Mouse (Mus musculus): ENCODE measurements around the gene Enox1. TPM values are rescaled to one million over a fixed set of nuclear protein-coding genes. Genes with fewer than 3 reads are reported as not detected.

The Enox1 gene
- polyA plus RNA-seq, 1 experiment from 2014 or later: 2.5 TPM

DNA sequence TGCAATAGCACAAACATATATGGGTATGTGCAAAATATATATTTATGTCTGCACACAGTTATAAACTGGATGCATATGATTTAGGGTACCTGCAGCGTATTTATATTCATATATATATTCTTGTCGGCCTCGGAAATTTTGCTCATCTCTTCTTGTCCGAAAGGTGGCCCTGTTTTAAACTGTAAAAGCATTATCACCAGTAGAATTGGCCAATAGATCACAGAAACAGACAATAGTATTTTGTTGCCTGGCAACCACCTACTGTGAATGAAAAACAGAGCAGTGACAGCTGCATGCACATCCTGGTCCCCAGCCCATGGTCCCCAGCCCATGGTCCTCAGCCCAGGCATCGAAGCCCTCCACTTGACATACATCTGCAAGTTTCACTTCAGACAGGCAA lies 2.8 kb downstream of the Enox1 start:
- H3K4me2 ChIP-seq: no peak overlapping the region
- H3K4me1 ChIP-seq: peaks cover 9% of the 10 kb centered on the region
- ATAC-seq (ENCODE audit: extremely low read depth, insufficient number of reproducible peaks, low FRiP score, low TSS enrichment): no peak
- WGBS: 77% methylated on average over 5 of the region's 5 CpGs
- H3K4me3 ChIP-seq: no peak overlapping the region
- no peak overlapping the region for H3K9ac ChIP-seq
- no peaks in the 10 kb centered on the region for H3K9me3 ChIP-seq
- H3K27ac ChIP-seq (replicated peaks): no peak overlapping the region
- H3K36me3 ChIP-seq: no peaks in the 10 kb centered on the region
- H3K27me3 ChIP-seq (replicated peaks): peaks cover 56% of the 10 kb centered on the region

DNA sequence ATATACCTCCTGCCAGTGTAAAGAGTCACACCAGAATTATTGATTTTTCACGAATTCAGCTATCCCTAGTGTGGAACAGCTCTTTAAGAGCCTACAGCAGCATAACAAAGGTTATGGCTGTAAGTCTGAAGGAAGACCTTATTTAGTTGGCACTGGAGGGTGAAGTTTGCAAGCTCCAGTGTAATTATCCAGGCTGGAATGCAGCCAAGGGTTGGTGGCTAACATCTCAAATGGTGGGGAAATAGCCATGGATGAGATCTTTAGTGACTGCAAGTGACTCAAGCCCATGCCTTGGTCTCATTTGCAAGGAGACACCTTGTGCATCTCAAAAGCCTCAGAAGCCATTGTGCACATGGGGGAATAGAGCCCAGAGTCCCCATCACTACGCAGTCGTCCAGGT lies 5.9 kb downstream of the Enox1 start:
- ATAC-seq (ENCODE audit: extremely low read depth, insufficient number of reproducible peaks, low FRiP score, low TSS enrichment): no peak
- Histone ChIP-seq H3K4me1 (peaks cover 4% of the 10 kb centered on the region), H3K9me3 (no peaks in the 10 kb centered on the region), H3K27ac (replicated peaks) (no peak overlapping the region), H3K36me3 (no peaks in the 10 kb centered on the region), H3K4me3 (no peak overlapping the region), H3K27me3 (replicated peaks) (peaks cover 29% of the 10 kb centered on the region), H3K4me2 (no peak overlapping the region), H3K9ac (no peak overlapping the region)
- WGBS: 79% methylated on average over 3 of the region's 3 CpGs

DNA sequence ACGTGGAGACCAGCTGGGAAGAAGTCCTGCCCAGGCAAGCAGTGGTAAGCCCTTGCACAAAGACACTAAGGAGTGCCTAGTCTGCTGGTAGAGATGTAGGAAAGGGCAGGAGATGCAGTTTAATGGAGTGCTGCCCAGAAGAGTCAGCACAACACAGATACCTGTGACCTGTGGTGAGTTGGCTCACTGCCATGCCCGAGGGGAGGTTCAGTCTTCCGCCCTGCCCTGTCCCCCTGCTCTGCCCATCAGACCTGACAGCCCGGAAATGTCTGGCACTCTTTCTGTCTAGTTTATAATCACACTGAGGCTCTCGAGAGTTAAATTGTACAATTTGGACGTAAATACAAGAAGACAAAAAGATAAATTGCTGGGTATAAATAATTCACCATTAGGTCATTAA lies 7.8 kb downstream of the Enox1 start:
- no peak overlapping the region for H3K4me2 ChIP-seq
- WGBS: 70% methylated on average over 6 of the region's 6 CpGs
- no peak overlapping the region for H3K4me3 ChIP-seq

DNA sequence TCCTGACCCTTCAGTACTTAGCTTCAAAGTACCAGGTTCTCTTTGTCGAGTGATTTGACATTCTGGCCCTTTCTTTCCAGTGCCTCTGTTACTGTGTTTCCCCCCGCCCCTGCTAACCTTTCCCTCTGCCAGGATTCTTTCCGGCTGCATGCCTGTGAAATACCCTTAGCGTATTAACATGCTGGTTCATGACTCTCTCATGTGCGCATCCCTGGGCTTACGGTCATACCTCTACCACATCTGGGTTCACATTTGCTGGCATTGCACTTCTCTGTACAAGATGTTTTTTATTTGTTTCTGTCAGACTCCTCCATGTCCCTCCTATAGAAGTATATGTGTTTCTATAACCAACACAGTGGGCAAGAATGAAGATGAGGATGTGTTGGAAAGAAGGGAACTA lies 11.6 kb downstream of the Enox1 start:
- Histone ChIP-seq H3K4me1 (no peaks in the 10 kb centered on the region), H3K9me3 (no peaks in the 10 kb centered on the region), H3K4me2 (no peak overlapping the region), H3K27ac (replicated peaks) (no peak overlapping the region), H3K9ac (no peak overlapping the region), H3K4me3 (no peak overlapping the region), H3K27me3 (replicated peaks) (no peaks in the 10 kb centered on the region), H3K36me3 (no peaks in the 10 kb centered on the region)
- ATAC-seq (ENCODE audit: extremely low read depth, insufficient number of reproducible peaks, low FRiP score, low TSS enrichment): no peak
- 84% methylated on average over 6 of the region's 6 CpGs for WGBS

More for the DNA sequence above, 7.8 kb downstream of the Enox1 start:
- Histone ChIP-seq H3K27ac (replicated peaks) (no peak overlapping the region), H3K9me3 (no peaks in the 10 kb centered on the region), H3K9ac (no peak overlapping the region), H3K36me3 (no peaks in the 10 kb centered on the region), H3K4me1 (no peaks in the 10 kb centered on the region), H3K27me3 (replicated peaks) (peaks cover 16% of the 10 kb centered on the region)
- no peak for ATAC-seq (ENCODE audit: extremely low read depth, insufficient number of reproducible peaks, low FRiP score, low TSS enrichment)

DNA sequence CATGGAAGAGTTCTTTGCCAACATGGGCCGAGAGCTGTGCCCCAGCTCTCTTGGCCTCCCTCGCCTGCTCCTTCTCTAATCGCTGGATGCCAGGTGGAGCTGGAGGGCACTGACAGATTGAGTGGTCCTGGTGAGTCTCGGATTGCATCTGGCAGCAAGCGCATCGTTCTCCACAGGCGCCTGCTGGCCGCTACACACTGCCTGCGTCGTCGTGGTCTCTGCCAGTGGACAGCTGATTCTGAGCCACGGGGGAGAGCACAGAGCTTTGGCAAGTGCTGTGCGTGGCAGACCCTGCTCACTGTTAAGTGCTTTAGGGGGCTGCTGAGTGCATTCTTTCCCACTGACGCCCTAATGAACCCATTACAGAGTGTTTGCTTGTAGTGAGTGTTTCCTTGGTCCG lies 17.9 kb downstream of the Enox1 start:
- no peak overlapping the region for H3K4me3 ChIP-seq
- H3K9me3 ChIP-seq: no peaks in the 10 kb centered on the region
- no peak overlapping the region for H3K9ac ChIP-seq
- 49% methylated on average over 15 of the region's 15 CpGs for WGBS
- peaks cover 16% of the 10 kb centered on the region for H3K4me1 ChIP-seq
- no peaks in the 10 kb centered on the region for H3K27me3 ChIP-seq (replicated peaks)
- no peak for ATAC-seq (ENCODE audit: extremely low read depth, insufficient number of reproducible peaks, low FRiP score, low TSS enrichment)
- H3K36me3 ChIP-seq: no peaks in the 10 kb centered on the region
- H3K27ac ChIP-seq (replicated peaks): no peak overlapping the region
- H3K4me2 ChIP-seq: peak overlapping the region; percentile 33

DNA sequence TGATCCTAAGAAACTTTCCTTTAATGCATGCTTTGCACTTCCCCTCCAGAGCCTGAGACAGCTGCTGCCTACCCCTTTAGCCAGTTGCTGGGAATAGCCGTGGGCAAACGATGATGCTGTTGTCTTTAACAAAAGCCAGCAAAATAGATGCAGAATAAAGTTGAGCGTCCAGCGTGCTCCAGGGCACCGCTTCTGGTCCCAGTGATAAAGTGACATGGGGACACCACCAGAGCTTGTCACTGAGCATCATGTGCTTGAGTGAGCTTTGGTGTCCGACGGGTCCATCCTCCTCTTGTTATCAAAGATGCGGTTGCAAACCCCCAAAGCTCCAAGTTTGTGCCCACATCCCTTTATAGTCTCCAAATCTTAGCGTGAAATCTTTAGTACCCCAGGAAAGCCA lies 18.4 kb downstream of the Enox1 start:
- no peaks in the 10 kb centered on the region for H3K9me3 ChIP-seq
- no peak overlapping the region for H3K9ac ChIP-seq
- WGBS: 83% methylated on average over 9 of the region's 9 CpGs
- H3K27ac ChIP-seq (replicated peaks): no peak overlapping the region
- peak overlapping the region; percentile 33 for H3K4me2 ChIP-seq
- no peak for ATAC-seq (ENCODE audit: extremely low read depth, insufficient number of reproducible peaks, low FRiP score, low TSS enrichment)
- no peak overlapping the region for H3K4me3 ChIP-seq
- H3K4me1 ChIP-seq: peaks cover 16% of the 10 kb centered on the region
- H3K27me3 ChIP-seq (replicated peaks): no peaks in the 10 kb centered on the region
- H3K36me3 ChIP-seq: no peaks in the 10 kb centered on the region

DNA sequence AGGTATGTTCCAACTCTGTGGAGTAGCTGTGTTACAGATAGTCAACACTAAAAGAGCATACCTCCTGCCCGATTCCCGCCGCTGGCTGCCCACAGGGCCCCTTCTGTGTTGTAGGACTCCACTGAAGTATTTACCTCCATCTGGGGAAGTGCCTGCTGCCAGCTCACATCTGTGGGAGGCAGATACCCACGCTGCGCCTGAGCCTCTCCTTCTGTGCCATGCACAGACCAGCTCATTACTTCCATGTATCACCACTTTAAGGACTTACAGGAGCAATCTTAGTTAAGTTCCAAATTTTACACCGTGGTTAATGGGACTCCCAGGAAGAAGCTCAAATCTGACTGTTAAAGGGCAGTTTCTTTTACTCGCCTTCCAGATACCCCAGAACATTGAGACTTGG lies 23.7 kb downstream of the Enox1 start:
- Histone ChIP-seq H3K4me1 (no peaks in the 10 kb centered on the region; the same call in 1 of the 2 replicates), H3K9ac (no peak overlapping the region), H3K27ac (replicated peaks) (no peak overlapping the region), H3K4me2 (no peak overlapping the region), H3K4me3 (no peak overlapping the region), H3K27me3 (replicated peaks) (no peaks in the 10 kb centered on the region), H3K9me3 (no peaks in the 10 kb centered on the region), H3K36me3 (no peaks in the 10 kb centered on the region)
- no peak for ATAC-seq (ENCODE audit: extremely low read depth, insufficient number of reproducible peaks, low FRiP score, low TSS enrichment)
- 79% methylated on average over 7 of the region's 7 CpGs for WGBS

DNA sequence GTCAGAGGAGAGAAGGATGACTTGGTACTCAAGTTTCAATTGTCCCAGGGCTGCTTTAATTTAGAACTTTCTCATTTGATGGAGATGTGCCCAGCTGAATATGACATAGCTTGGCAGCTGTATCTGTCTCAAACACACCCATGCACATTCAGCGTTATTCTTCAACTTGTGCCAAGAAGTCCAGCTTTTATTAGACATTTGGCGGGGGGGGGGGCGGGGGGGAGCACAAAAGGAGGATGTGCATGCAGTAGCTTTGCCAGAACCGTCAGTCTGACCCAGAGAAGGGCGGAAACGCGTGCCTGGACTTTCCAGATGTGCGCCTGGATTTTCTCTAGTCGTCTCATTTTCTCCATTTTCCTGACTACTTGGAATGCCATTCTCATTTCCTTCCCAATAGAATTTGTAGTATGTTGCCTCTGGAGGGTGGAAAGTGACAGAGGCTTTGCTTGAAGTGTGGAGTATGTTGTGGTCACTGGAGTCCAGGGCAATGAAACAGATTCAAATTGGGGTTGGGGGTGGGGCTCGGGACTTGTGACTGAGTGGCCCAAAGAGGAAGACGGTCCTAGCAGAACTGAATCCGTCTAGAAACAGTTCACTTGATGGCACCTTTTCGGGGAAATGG lies 24.3 kb downstream of the Enox1 start:
- no peaks in the 10 kb centered on the region for H3K36me3 ChIP-seq
- no peaks in the 10 kb centered on the region for H3K27me3 ChIP-seq (replicated peaks)
- no peaks in the 10 kb centered on the region for H3K9me3 ChIP-seq
- H3K27ac ChIP-seq (replicated peaks): no peak overlapping the region
- 50% methylated on average over 13 of the region's 13 CpGs for WGBS
- no peak overlapping the region for H3K4me2 ChIP-seq
- H3K4me1 ChIP-seq: no peaks in the 10 kb centered on the region; the same call in 1 of the 2 replicates
- H3K9ac ChIP-seq: no peak overlapping the region
- ATAC-seq (ENCODE audit: extremely low read depth, insufficient number of reproducible peaks, low FRiP score, low TSS enrichment): no peak
- H3K4me3 ChIP-seq: no peak overlapping the region

DNA sequence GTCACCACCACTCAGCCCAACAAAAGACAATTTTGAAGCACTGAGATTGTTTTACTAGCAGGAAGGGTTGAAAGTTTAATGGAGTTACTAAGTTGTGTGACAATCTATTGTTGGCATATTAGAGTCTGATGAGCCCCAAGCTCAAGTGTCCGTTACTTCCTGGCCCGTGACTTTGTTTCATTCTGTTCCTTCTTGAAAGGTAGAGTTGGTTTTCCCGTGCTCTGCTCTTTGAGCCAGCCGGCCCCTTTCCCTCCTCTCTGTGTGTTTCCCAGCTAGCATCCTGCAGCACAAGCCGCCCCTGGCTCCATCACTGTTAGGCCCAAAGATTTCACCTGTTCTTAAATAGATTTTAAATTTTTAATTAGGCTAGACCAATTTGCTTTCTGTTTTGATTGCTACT lies 26.9 kb downstream of the Enox1 start:
- Histone ChIP-seq H3K36me3 (no peaks in the 10 kb centered on the region), H3K4me2 (no peak overlapping the region)
- no peak for ATAC-seq (ENCODE audit: extremely low read depth, insufficient number of reproducible peaks, low FRiP score, low TSS enrichment)

DNA sequence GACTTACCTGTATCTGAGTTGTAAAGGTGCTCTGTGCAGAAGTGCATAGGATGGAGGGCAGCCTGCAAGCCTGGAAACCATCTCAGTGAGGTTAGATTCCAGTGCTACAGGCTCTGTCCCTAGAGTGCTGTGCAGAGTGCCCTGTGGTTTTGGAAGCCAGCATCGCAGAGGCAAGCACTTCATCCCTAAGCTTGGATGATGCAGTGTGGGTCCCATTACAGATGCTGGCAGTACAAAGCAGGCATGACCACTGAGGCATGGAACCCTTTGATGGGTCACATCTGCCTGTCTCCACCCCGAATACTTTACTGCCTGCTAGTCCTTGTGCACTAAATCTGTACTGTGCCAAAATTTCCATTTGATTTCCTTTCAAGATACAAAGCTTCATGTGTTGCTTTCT lies 33.6 kb downstream of the Enox1 start:
- Histone ChIP-seq H3K4me2 (no peak overlapping the region), H3K4me1 (no peaks in the 10 kb centered on the region), H3K27me3 (replicated peaks) (no peaks in the 10 kb centered on the region), H3K27ac (replicated peaks) (no peak overlapping the region), H3K9me3 (no peaks in the 10 kb centered on the region), H3K9ac (no peak overlapping the region), H3K4me3 (no peak overlapping the region), H3K36me3 (no peaks in the 10 kb centered on the region)
- WGBS: 77% methylated on average over 2 of the region's 2 CpGs
- no peak for ATAC-seq (ENCODE audit: extremely low read depth, insufficient number of reproducible peaks, low FRiP score, low TSS enrichment)

More for the DNA sequence above, 26.9 kb downstream of the Enox1 start:
- H3K27ac ChIP-seq (replicated peaks): no peak overlapping the region
- no peak overlapping the region for H3K4me3 ChIP-seq
- no peaks in the 10 kb centered on the region; the same call in 1 of the 2 replicates for H3K4me1 ChIP-seq
- WGBS: 83% methylated on average over 5 of the region's 5 CpGs
- no peaks in the 10 kb centered on the region for H3K27me3 ChIP-seq (replicated peaks)
- H3K9ac ChIP-seq: no peak overlapping the region
- no peaks in the 10 kb centered on the region for H3K9me3 ChIP-seq

DNA sequence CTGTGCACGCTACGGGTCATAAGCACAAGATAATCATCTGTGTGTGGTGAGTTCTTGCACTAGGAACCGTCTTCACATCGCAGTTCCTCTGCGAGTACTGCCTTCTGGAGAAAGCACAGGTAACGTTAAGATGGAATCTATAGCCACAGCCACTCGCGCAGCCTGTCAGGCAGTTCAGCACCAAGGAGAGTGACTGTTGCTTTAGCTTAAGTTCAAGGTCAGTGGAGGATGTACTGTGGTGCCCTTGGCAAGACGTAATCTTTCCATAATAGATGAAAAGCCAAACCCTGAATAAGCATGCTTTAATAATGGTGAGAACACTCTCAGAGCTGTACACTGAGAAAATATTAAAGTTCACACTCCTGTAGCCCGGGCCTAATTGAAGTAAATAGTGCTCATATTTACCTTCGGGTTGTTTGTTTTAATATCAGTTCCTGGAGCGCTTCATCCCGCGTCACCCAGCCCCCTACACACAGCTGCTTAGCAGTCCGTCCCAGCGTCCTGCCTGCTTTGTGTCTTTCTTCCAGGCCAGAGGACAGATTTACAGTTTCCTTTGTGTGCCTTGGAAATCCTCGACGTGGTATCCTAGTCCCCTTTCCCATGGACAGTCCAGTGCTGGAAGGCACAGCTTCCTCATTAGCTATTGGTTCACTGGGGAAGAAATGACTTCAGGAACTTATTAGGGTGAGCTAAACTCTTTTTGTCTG lies 38.9 kb downstream of the Enox1 start:
- H3K27me3 ChIP-seq (replicated peaks): no peaks in the 10 kb centered on the region
- no peak overlapping the region for H3K9ac ChIP-seq
- H3K4me1 ChIP-seq: no peaks in the 10 kb centered on the region
- no peak overlapping the region for H3K27ac ChIP-seq (replicated peaks)
- H3K4me2 ChIP-seq: no peak overlapping the region
- no peaks in the 10 kb centered on the region for H3K9me3 ChIP-seq
- no peak overlapping the region for H3K4me3 ChIP-seq
- WGBS: 51% methylated on average over 18 of the region's 18 CpGs
- no peaks in the 10 kb centered on the region for H3K36me3 ChIP-seq
- no peak for ATAC-seq (ENCODE audit: extremely low read depth, insufficient number of reproducible peaks, low FRiP score, low TSS enrichment)

DNA sequence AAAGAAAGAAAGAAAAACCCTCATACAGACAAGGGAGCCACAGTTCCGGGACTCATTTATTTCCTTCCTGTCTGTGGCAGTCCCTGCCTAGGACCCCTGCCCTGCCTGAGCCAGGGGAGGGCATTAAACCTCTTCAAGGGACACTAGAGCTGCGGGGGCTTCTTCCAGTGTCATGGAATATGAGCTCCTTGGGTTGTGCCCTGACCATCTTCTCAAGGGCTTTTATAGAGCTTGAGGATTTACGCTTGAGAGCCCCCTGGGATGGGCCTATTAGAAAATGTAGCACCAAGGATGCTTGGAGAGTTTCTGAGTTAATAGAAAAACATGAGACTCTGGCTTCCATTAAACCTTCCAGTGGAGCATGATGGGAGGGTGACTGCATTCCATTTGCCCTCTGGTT lies 39.7 kb downstream of the Enox1 start:
- Histone ChIP-seq H3K27ac (replicated peaks) (no peak overlapping the region), H3K4me2 (no peak overlapping the region), H3K9ac (no peak overlapping the region), H3K36me3 (no peaks in the 10 kb centered on the region), H3K4me3 (no peak overlapping the region), H3K4me1 (no peaks in the 10 kb centered on the region), H3K27me3 (replicated peaks) (no peaks in the 10 kb centered on the region), H3K9me3 (no peaks in the 10 kb centered on the region)
- WGBS: 69% methylated on average over 3 of the region's 3 CpGs
- no peak for ATAC-seq (ENCODE audit: extremely low read depth, insufficient number of reproducible peaks, low FRiP score, low TSS enrichment)
